Mouse (Mus musculus) bone marrow, adult 2 months (tissue): ENCODE measurements around the gene Adgrb3.

Source experiments
- CTCF ChIP-seq: fragments of 200-500 bp; IDR thresholded peaks from 2 replicates; pipeline ENCODE4 v1.5.1; 2011; ENCODE audit warnings: low read length, control low read depth; ENCODE audit not compliant: control insufficient read depth, insufficient read depth
- POLR2A ChIP-seq: fragments of 200-500 bp; IDR thresholded peaks from 2 replicates; pipeline ENCODE4 v1.6.1; 2011; ENCODE audit warnings: low read depth, mild to moderate bottlenecking, control low read depth, low read length, borderline replicate concordance; ENCODE audit not compliant: control insufficient read depth

- TF ChIP-seq CTCF (no peak), POLR2A (no peak)
Measured at GRCm38 (mm10) chr1:25682118-25682517, 147.4 kb downstream of the Adgrb3 start.
